Mouse (Mus musculus): ENCODE results near the gene Ap4e1. TPM values are rescaled to one million over a fixed set of nuclear protein-coding genes. Genes with fewer than 3 reads are reported as not detected.

The Ap4e1 gene
- polyA plus RNA-seq, 1 experiment from 2014 or later: 12.7 TPM

DNA sequence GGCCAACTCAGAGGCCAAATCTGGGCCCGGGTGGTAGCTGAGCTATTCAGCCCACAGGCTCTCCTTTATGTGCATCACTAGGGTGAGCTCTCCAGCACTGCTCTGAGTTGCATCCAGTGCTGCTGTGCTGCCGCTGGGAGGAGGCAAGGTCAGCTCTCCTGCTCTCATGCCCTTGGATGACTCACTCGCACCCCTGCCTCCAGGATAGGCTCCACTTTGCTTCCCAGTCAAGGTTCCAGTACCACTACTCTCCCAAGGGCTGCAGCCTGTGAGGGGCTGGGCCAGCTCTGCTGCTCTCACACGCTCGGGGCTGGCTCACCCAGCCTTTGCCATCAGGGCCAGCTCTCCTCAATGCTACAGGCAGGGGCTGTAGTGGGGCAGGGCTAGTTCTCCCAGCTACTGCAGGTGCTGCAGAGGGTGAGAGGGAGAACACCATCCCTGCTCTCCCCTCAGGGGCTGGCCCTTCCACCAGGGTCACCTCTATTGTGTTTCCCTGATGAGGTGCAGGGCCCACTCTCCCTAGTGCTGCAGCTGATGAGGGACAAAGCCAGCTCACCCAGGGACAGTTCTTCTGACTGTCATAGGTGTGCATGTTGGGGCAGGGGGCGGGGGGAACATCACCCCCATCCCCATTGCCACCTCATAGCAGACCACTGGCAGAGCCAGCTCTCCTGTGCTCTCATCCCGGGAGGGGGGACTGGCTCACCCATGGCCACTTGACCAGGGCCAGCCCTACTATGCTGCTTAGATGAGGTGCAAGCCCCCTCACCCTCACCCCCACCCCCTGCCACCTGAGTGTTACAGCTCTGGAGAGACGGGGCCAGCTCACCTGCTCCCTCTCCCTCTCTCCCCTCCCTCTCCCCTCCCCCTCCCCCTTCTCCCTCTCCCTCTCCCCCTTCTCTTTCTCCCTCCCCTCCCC, 7.9 kb upstream of the Ap4e1 start:
- H3K27ac ChIP-seq (ENCODE audit: low read length): no peak overlapping the region
- H3K4me1 ChIP-seq (ENCODE audit: control insufficient read depth, insufficient read depth, low read length): no peaks in the 10 kb centered on the region
- WGBS: 67% methylated on average over 8 of the region's 8 CpGs
- H3K36me3 ChIP-seq (ENCODE audit: control insufficient read depth, insufficient read depth, low read length): no peaks in the 10 kb centered on the region
- H3K9me3 ChIP-seq (replicated peaks; ENCODE audit: control insufficient read depth, low read length): no peaks in the 10 kb centered on the region
- ATAC-seq (ENCODE audit: insufficient read depth, low FRiP score): 0 out of 2 replicates have a peak, but pooled peaks have one; percentile 37
- H3K4me2 ChIP-seq (ENCODE audit: low read depth, low read length): no peak overlapping the region
- no peaks in the 10 kb centered on the region for H3K27me3 ChIP-seq (ENCODE audit: control insufficient read depth, insufficient read depth, low read length)
- no peak overlapping the region for H3K4me3 ChIP-seq (replicated peaks; ENCODE audit: low read length)
- H3K9ac ChIP-seq (ENCODE audit: low read length): no peak overlapping the region

DNA sequence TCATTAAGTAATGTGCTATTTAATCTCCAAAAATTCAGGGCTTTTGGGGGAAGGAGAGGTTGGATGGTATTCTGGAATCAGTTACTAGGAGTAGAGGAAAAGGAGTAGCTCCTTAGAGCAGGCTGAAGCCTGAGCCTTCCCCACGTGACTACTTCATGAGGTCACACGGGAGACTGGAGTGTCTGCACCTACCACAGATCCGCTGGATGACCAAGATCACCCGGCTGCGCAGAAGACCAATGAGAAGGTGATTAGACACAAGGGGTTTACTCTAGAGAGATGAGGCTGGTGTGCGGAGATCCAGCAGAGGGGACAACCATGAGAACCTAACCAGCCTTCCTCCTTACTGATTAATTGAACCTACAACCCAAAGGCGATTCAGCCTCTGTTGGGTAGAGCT, 4.5 kb upstream of the Ap4e1 start:
- Histone ChIP-seq H3K4me3 (replicated peaks; ENCODE audit: low read length) (no peak overlapping the region), H3K36me3 (ENCODE audit: control insufficient read depth, insufficient read depth, low read length) (no peaks in the 10 kb centered on the region), H3K27me3 (ENCODE audit: control insufficient read depth, insufficient read depth, low read length) (no peaks in the 10 kb centered on the region), H3K27ac (ENCODE audit: low read length) (no peak overlapping the region), H3K9ac (ENCODE audit: low read length) (no peak overlapping the region), H3K4me1 (ENCODE audit: control insufficient read depth, insufficient read depth, low read length) (no peaks in the 10 kb centered on the region), H3K9me3 (replicated peaks; ENCODE audit: control insufficient read depth, low read length) (no peaks in the 10 kb centered on the region), H3K4me2 (ENCODE audit: low read depth, low read length) (no peak overlapping the region)
- WGBS: 87% methylated on average over 7 of the region's 7 CpGs
- no peak for ATAC-seq (ENCODE audit: insufficient read depth, low FRiP score)

DNA sequence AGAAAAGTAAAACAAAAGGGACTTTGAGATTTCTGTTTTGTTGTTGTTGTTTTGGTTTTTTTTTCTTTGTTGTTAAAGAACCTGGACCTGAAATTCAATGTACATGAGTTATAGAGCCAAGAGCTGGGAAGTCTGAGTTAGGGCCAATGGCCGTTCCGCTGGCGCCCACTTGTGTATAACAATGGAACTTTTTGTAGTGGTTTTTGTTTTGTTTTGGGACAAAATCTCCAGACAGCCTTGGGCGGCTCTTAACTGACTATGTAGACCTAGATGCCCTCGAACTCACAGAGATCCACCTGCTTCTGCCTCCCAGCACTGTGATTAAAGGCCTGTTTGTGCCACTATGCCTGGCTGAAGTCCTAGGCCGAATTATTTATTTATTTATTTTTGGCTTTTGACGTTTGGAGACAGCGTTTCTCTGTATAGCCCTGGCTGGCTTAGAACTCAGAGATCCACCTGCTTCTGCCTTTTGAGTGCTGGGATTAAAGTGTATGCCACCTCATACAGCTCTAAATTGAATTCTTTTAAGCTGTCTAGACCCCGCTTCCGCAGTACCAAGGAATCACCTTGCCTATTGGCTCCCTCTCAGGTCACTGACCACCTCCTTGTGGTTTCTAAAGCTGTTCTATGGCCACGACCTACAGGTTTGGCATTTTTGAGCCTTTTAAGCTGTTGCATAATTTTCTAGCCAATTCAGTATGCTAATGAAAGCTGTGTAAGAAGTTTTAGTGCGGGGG, 1.7 kb upstream of the Ap4e1 start:
- WGBS: 37% methylated on average over 12 of the region's 12 CpGs
- ATAC-seq (ENCODE audit: insufficient read depth, low FRiP score): no peak

DNA sequence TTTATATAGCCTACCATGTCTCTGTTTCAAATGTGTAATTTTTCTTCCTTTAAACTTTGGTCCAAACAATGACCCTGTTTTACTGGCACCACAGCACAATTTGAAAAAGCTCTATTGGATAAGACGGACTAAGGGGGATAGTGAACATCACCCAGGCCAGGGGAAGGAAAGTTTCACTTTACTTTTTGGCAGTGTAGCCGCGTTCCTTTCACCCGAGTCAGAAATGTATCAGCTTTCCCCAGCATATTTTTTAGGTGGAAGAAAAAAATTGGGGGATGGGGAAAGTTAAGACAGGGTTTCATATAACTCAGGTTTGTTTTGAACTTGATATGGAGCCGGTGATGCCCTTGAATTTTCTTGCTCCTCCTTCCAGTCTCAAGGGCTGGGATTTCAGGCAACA, 1.0 kb upstream of the Ap4e1 start:
- Histone ChIP-seq H3K4me3 (replicated peaks; ENCODE audit: low read length) (no peak overlapping the region), H3K36me3 (ENCODE audit: control insufficient read depth, insufficient read depth, low read length) (peaks cover 4% of the 10 kb centered on the region; the same call in 1 of the 2 replicates), H3K27ac (ENCODE audit: low read length) (no peak overlapping the region), H3K4me2 (ENCODE audit: low read depth, low read length) (no peak overlapping the region), H3K9me3 (replicated peaks; ENCODE audit: control insufficient read depth, low read length) (no peaks in the 10 kb centered on the region), H3K9ac (ENCODE audit: low read length) (no peak overlapping the region), H3K4me1 (ENCODE audit: control insufficient read depth, insufficient read depth, low read length) (peaks cover 13% of the 10 kb centered on the region), H3K27me3 (ENCODE audit: control insufficient read depth, insufficient read depth, low read length) (no peaks in the 10 kb centered on the region)
- no peak for ATAC-seq (ENCODE audit: insufficient read depth, low FRiP score)
- 60% methylated on average over 5 of the region's 5 CpGs for WGBS

More for the DNA sequence above, 1.7 kb upstream of the Ap4e1 start:
- H3K4me3 ChIP-seq (replicated peaks; ENCODE audit: low read length): peak overlapping the region; percentile 31
- H3K9ac ChIP-seq (ENCODE audit: low read length): peak overlapping the region; percentile 49
- peaks cover 13% of the 10 kb centered on the region for H3K4me1 ChIP-seq (ENCODE audit: control insufficient read depth, insufficient read depth, low read length)
- H3K27ac ChIP-seq (ENCODE audit: low read length): peak overlapping the region; percentile 17; the same call in 1 of the 2 replicates
- H3K9me3 ChIP-seq (replicated peaks; ENCODE audit: control insufficient read depth, low read length): no peaks in the 10 kb centered on the region
- H3K36me3 ChIP-seq (ENCODE audit: control insufficient read depth, insufficient read depth, low read length): peaks cover 4% of the 10 kb centered on the region; the same call in 1 of the 2 replicates
- H3K4me2 ChIP-seq (ENCODE audit: low read depth, low read length): peak overlapping the region; percentile 44
- no peaks in the 10 kb centered on the region for H3K27me3 ChIP-seq (ENCODE audit: control insufficient read depth, insufficient read depth, low read length)

DNA sequence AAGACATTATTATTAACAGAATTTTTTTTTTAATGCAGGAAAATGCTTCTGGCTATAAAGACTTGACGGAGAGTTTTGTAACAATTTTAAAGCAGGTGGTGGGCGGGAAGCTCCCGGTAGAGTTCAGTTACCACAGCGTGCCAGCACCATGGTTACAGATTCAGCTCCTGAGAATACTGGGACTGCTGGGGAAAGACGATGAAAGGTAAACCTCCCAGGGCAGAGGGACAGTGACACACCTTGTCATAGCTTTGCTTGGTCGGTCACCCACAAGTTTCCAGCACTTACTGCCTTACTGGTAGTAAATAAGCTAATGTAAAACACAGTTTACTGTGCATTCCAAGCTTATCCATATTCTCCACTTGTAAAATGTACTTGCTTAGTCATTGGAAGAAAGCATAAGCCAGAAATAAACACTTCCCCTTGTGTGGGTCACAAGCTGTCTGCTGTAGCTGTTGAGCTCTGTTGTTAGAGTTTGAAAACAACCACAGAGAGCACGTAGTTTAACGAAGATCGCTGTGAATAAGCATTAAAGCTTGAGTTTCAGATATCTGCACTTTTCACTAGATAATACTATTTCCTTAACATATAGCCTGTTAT, 26.6 kb downstream of the Ap4e1 start:
- WGBS: 93% methylated on average over 9 of the region's 9 CpGs
- Histone ChIP-seq H3K36me3 (ENCODE audit: control insufficient read depth, insufficient read depth, low read length) (peaks cover 10% of the 10 kb centered on the region), H3K9me3 (replicated peaks; ENCODE audit: control insufficient read depth, low read length) (no peaks in the 10 kb centered on the region), H3K27me3 (ENCODE audit: control insufficient read depth, insufficient read depth, low read length) (no peaks in the 10 kb centered on the region), H3K27ac (ENCODE audit: low read length) (no peak overlapping the region), H3K4me1 (ENCODE audit: control insufficient read depth, insufficient read depth, low read length) (no peaks in the 10 kb centered on the region), H3K4me2 (ENCODE audit: low read depth, low read length) (no peak overlapping the region), H3K4me3 (replicated peaks; ENCODE audit: low read length) (no peak overlapping the region), H3K9ac (ENCODE audit: low read length) (no peak overlapping the region)
- no peak for ATAC-seq (ENCODE audit: insufficient read depth, low FRiP score)

DNA sequence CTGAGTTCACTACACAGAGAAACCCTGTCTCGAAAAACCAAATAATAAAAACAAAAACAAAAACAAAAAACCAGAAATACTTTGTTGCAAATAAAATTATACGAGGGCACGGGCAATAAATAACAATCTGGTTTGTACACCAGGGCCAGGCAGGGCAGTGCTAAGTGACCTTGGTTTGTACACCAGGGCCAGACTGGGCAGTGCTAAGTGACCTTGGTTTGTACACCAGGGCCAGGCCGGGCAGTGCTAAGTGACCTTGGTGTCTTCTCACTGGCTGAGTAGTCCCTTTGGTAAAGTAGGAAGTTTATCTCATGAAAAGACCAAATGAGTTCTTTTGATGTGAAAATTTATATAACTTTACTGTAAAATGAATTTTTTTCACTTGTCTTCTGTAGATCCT, 28.8 kb downstream of the Ap4e1 start:
- Histone ChIP-seq H3K4me2 (ENCODE audit: low read depth, low read length) (no peak overlapping the region), H3K27me3 (ENCODE audit: control insufficient read depth, insufficient read depth, low read length) (no peaks in the 10 kb centered on the region), H3K27ac (ENCODE audit: low read length) (no peak overlapping the region), H3K9me3 (replicated peaks; ENCODE audit: control insufficient read depth, low read length) (no peaks in the 10 kb centered on the region), H3K9ac (ENCODE audit: low read length) (no peak overlapping the region), H3K4me1 (ENCODE audit: control insufficient read depth, insufficient read depth, low read length) (no peaks in the 10 kb centered on the region), H3K4me3 (replicated peaks; ENCODE audit: low read length) (no peak overlapping the region), H3K36me3 (ENCODE audit: control insufficient read depth, insufficient read depth, low read length) (peaks cover 3% of the 10 kb centered on the region; the same call in 1 of the 2 replicates)
- 94% methylated on average over 4 of the region's 4 CpGs for WGBS
- ATAC-seq (ENCODE audit: insufficient read depth, low FRiP score): no peak

DNA sequence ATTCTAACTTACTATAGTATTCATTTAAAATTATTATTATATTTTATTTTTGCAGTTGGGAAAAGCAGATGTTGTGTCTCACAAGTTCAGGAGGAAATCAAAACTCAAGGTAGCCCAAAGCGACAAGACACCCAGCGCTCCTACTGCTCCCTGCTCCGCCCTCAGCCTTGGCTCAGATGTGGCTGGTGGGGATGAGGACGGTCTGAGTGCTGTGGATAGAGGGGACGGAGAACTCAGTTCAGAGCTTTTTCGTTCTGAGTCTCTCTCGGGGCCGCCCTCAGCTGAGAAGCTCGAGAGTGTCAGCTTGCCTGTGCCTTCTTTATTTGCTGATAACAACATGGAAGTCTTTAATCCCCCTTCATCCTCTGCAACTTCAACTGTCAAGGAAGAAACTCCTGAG, 53.0 kb downstream of the Ap4e1 start:
- peaks cover 7% of the 10 kb centered on the region; the same call in 1 of the 2 replicates for H3K36me3 ChIP-seq (ENCODE audit: control insufficient read depth, insufficient read depth, low read length)

DNA sequence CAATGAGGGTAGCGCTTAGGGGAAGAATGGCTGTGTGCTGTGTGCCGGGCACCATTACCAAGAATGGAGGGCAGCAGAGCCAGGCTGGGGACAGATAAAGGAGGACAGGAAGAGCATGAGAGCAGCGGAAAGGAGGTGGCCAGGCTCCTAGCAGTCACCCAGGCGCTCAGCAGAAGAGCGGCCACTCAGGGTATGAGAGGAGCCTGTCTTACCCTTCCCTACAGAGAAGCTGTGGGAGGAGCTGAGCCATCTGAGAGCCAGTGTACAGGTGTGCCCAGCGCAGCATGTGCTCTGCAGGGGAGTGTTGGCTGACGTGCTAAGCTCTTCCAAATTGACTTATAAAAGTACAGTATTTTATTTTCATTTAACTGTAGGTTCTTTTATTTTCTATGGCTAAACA, 60.3 kb downstream of the Ap4e1 start:
- Histone ChIP-seq H3K9ac (ENCODE audit: low read length) (no peak overlapping the region), H3K4me2 (ENCODE audit: low read depth, low read length) (no peak overlapping the region), H3K4me1 (ENCODE audit: control insufficient read depth, insufficient read depth, low read length) (peaks cover 7% of the 10 kb centered on the region; the same call in 1 of the 2 replicates), H3K27me3 (ENCODE audit: control insufficient read depth, insufficient read depth, low read length) (no peaks in the 10 kb centered on the region), H3K27ac (ENCODE audit: low read length) (no peak overlapping the region), H3K4me3 (replicated peaks; ENCODE audit: low read length) (no peak overlapping the region), H3K9me3 (replicated peaks; ENCODE audit: control insufficient read depth, low read length) (no peaks in the 10 kb centered on the region), H3K36me3 (ENCODE audit: control insufficient read depth, insufficient read depth, low read length) (0 out of 2 replicates have a peak, but pooled peaks cover 3% of the 10 kb centered on the region)
- 81% methylated on average over 7 of the region's 7 CpGs for WGBS
- ATAC-seq (ENCODE audit: insufficient read depth, low FRiP score): no peak

More for the DNA sequence above, 53.0 kb downstream of the Ap4e1 start:
- Histone ChIP-seq H3K4me3 (replicated peaks; ENCODE audit: low read length) (no peak overlapping the region), H3K4me1 (ENCODE audit: control insufficient read depth, insufficient read depth, low read length) (no peaks in the 10 kb centered on the region), H3K27ac (ENCODE audit: low read length) (no peak overlapping the region), H3K27me3 (ENCODE audit: control insufficient read depth, insufficient read depth, low read length) (no peaks in the 10 kb centered on the region), H3K9me3 (replicated peaks; ENCODE audit: control insufficient read depth, low read length) (no peaks in the 10 kb centered on the region), H3K9ac (ENCODE audit: low read length) (no peak overlapping the region), H3K4me2 (ENCODE audit: low read depth, low read length) (no peak overlapping the region)
- ATAC-seq (ENCODE audit: insufficient read depth, low FRiP score): no peak
- 94% methylated on average over 9 of the region's 9 CpGs for WGBS

Data from stomach, embryonic 16.5 days (tissue).